Mouse (Mus musculus): Measurements from ENCODE around the gene Fem1b. TPM values are rescaled to one million over a fixed set of nuclear protein-coding genes. Genes with fewer than 3 reads are reported as not detected.

Gene Fem1b
- polyA plus RNA-seq, 1 experiment, result 201 TPM

DNA sequence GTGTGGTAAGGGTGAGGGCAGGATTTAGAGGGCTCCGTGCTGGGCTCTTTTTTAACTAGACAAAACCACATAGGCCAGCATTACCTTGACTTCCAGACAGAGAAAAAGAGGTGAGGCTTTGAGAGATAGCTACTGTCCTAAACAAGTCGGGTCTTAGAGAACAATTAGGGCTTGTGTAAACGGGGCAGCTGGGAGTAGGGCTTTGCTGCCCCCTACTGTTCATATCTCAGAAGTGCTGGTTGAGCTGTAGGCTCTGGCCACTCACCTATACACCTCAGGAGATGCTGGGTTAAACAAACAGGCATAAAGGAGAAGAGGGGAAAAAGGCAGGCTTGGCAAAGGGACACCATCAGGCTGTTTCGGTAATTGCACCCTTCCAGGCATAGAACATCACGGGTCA, 34.3 kb downstream of the Fem1b start:
- peaks cover 3% of the 10 kb centered on the region for H3K4me1 ChIP-seq (ENCODE audit: control insufficient read depth, insufficient read depth, low read length)
- no peak overlapping the region for H3K9ac ChIP-seq (ENCODE audit: low read depth, poor library complexity, severe bottlenecking)
- no peak overlapping the region for H3K27ac ChIP-seq (ENCODE audit: insufficient read depth, low read length)
- H3K27me3 ChIP-seq (ENCODE audit: control insufficient read depth, insufficient read depth, low read length, poor library complexity, severe bottlenecking), result no peaks in the 10 kb centered on the region
- H3K36me3 ChIP-seq (ENCODE audit: control insufficient read depth, insufficient read depth, low read length, poor library complexity, severe bottlenecking), result no peaks in the 10 kb centered on the region
- TF ChIP-seq CTCF (IDR thresholded peaks at IDR 0.05; ENCODE audit: low read depth, low read length) (peak; percentile 84), EP300 (IDR thresholded peaks at IDR 0.05; ENCODE audit: insufficient read depth, low read depth, low read length) (no peak), POLR2A (IDR thresholded peaks at IDR 0.05; ENCODE audit: insufficient read depth, low read length) (no peak)
- no peak overlapping the region for H3K4me3 ChIP-seq (ENCODE audit: low read depth, low read length)
- no peaks in the 10 kb centered on the region for H3K9me3 ChIP-seq (replicated peaks; ENCODE audit: control insufficient read depth, insufficient read depth, low read length, poor library complexity, severe bottlenecking)

DNA sequence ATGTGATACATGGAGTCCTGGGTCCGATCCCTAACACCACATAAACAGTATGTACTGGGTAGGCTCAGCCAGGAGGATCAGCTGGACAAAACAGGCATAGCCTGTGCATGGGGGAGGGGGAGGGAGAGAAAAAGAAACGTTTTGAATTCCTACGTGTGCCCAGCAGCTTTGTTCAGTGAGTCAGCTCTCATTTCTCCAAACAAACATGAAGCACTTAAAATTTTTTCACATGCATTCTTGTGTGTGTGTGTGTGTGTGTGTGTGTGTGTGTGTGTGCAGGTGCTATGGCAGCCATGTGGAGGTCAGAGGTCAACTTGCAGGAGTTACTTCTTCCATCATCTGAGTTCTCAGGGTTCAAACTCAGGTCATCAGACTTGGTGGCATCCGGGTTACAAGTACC, 36.3 kb downstream of the Fem1b start:
- TF ChIP-seq CTCF (IDR thresholded peaks at IDR 0.05; ENCODE audit: low read depth, low read length) (no peak), EP300 (IDR thresholded peaks at IDR 0.05; ENCODE audit: insufficient read depth, low read depth, low read length) (no peak), POLR2A (IDR thresholded peaks at IDR 0.05; ENCODE audit: insufficient read depth, low read length) (no peak)
- Histone ChIP-seq H3K4me3 (ENCODE audit: low read depth, low read length) (no peak overlapping the region), H3K9me3 (replicated peaks; ENCODE audit: control insufficient read depth, insufficient read depth, low read length, poor library complexity, severe bottlenecking) (no peaks in the 10 kb centered on the region), H3K27ac (ENCODE audit: insufficient read depth, low read length) (no peak overlapping the region), H3K9ac (ENCODE audit: low read depth, poor library complexity, severe bottlenecking) (no peak overlapping the region), H3K27me3 (ENCODE audit: control insufficient read depth, insufficient read depth, low read length, poor library complexity, severe bottlenecking) (no peaks in the 10 kb centered on the region), H3K4me1 (ENCODE audit: control insufficient read depth, insufficient read depth, low read length) (peaks cover 3% of the 10 kb centered on the region), H3K36me3 (ENCODE audit: control insufficient read depth, insufficient read depth, low read length, poor library complexity, severe bottlenecking) (no peaks in the 10 kb centered on the region)

DNA sequence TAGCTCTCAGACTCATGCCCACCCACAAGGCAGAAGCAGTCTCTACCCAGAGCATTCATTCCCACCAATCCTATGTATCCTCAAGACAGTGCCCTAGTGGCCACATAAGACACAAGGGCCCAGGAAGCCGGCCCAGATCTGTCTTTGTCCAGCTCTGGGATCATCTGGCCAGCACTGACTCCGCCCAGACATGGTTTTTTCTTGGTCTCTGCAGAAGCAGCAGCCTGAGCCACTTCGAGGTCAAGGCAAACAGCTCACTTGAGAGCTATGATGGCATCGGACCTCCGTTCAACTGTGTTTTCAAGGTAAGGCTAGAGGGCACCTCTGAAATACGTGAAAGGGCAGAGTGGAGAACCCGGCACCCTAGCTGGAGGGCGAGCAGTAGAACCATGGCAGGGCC, 39.0 kb downstream of the Fem1b start:
- no peak overlapping the region for H3K27ac ChIP-seq (ENCODE audit: insufficient read depth, low read length)
- TF ChIP-seq EP300 (IDR thresholded peaks at IDR 0.05; ENCODE audit: insufficient read depth, low read depth, low read length), result no peak
- TF ChIP-seq POLR2A (IDR thresholded peaks at IDR 0.05; ENCODE audit: insufficient read depth, low read length), result no peak
- no peak for TF ChIP-seq CTCF (IDR thresholded peaks at IDR 0.05; ENCODE audit: low read depth, low read length)
- no peak overlapping the region for H3K4me3 ChIP-seq (ENCODE audit: low read depth, low read length)
- H3K27me3 ChIP-seq (ENCODE audit: control insufficient read depth, insufficient read depth, low read length, poor library complexity, severe bottlenecking), result no peaks in the 10 kb centered on the region
- no peaks in the 10 kb centered on the region for H3K9me3 ChIP-seq (replicated peaks; ENCODE audit: control insufficient read depth, insufficient read depth, low read length, poor library complexity, severe bottlenecking)
- peaks cover 3% of the 10 kb centered on the region for H3K4me1 ChIP-seq (ENCODE audit: control insufficient read depth, insufficient read depth, low read length)
- no peak overlapping the region for H3K9ac ChIP-seq (ENCODE audit: low read depth, poor library complexity, severe bottlenecking)
- no peaks in the 10 kb centered on the region for H3K36me3 ChIP-seq (ENCODE audit: control insufficient read depth, insufficient read depth, low read length, poor library complexity, severe bottlenecking)

DNA sequence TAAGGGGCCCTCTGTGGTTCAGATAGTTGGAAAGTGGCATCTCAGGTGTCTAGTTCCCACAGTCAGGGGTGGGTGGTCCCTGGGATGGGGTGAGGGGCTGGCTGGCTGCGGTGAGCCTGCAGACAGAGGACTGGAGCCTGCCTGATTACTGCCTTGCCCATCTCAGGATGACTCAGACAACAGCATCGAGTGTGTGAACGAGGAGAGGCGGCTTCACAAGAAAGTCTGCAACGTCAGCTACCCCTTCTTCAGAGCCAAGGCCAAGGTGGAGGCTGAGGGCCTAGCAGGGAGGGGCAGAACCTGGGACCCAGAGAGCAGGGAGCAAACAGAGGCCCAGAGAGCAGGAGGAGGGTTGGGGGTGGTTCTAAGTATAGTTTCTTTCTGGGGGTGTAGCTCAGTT, 43.4 kb downstream of the Fem1b start:
- H3K27me3 ChIP-seq (ENCODE audit: control insufficient read depth, insufficient read depth, low read length, poor library complexity, severe bottlenecking), result no peaks in the 10 kb centered on the region

DNA sequence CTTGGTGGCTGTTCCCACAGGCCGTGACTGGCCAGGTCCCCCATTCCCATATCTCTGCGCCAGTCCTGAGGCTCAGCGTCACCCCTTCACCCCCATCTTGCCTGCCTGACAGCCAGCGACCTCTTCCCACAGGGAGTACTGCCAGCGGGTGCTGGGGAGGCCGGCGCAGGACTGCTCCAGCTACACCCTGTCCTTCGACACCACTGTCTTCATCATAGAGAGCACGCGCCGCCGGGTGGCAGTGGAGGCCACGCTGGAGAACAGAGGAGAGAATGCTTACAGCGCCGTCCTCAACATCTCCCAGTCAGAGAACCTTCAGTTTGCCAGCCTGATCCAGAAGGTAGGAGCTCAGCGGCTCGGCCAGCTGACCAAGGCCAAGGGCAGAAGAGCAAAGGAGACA, 44.3 kb downstream of the Fem1b start:
- H3K36me3 ChIP-seq (ENCODE audit: control insufficient read depth, insufficient read depth, low read length, poor library complexity, severe bottlenecking), result no peaks in the 10 kb centered on the region
- H3K9ac ChIP-seq (ENCODE audit: low read depth, poor library complexity, severe bottlenecking), result no peak overlapping the region
- H3K4me1 ChIP-seq (ENCODE audit: control insufficient read depth, insufficient read depth, low read length), result peaks cover 2% of the 10 kb centered on the region
- no peak overlapping the region for H3K27ac ChIP-seq (ENCODE audit: insufficient read depth, low read length)
- H3K9me3 ChIP-seq (replicated peaks; ENCODE audit: control insufficient read depth, insufficient read depth, low read length, poor library complexity, severe bottlenecking), result no peaks in the 10 kb centered on the region
- no peak overlapping the region; the same call in 1 of the 2 replicates for H3K4me3 ChIP-seq (ENCODE audit: low read depth, low read length)
- no peaks in the 10 kb centered on the region for H3K27me3 ChIP-seq (ENCODE audit: control insufficient read depth, insufficient read depth, low read length, poor library complexity, severe bottlenecking)
- no peak for TF ChIP-seq CTCF (IDR thresholded peaks at IDR 0.05; ENCODE audit: low read depth, low read length)
- no peak for TF ChIP-seq POLR2A (IDR thresholded peaks at IDR 0.05; ENCODE audit: insufficient read depth, low read length)
- TF ChIP-seq EP300 (IDR thresholded peaks at IDR 0.05; ENCODE audit: insufficient read depth, low read depth, low read length), result no peak

More for the DNA sequence above, 43.4 kb downstream of the Fem1b start:
- H3K36me3 ChIP-seq (ENCODE audit: control insufficient read depth, insufficient read depth, low read length, poor library complexity, severe bottlenecking), result no peaks in the 10 kb centered on the region
- H3K9me3 ChIP-seq (replicated peaks; ENCODE audit: control insufficient read depth, insufficient read depth, low read length, poor library complexity, severe bottlenecking), result no peaks in the 10 kb centered on the region
- H3K4me3 ChIP-seq (ENCODE audit: low read depth, low read length), result no peak overlapping the region
- H3K4me1 ChIP-seq (ENCODE audit: control insufficient read depth, insufficient read depth, low read length), result peaks cover 2% of the 10 kb centered on the region
- H3K9ac ChIP-seq (ENCODE audit: low read depth, poor library complexity, severe bottlenecking), result no peak overlapping the region
- no peak overlapping the region for H3K27ac ChIP-seq (ENCODE audit: insufficient read depth, low read length)
- TF ChIP-seq CTCF (IDR thresholded peaks at IDR 0.05; ENCODE audit: low read depth, low read length) (no peak), POLR2A (IDR thresholded peaks at IDR 0.05; ENCODE audit: insufficient read depth, low read length) (no peak), EP300 (IDR thresholded peaks at IDR 0.05; ENCODE audit: insufficient read depth, low read depth, low read length) (no peak)

DNA sequence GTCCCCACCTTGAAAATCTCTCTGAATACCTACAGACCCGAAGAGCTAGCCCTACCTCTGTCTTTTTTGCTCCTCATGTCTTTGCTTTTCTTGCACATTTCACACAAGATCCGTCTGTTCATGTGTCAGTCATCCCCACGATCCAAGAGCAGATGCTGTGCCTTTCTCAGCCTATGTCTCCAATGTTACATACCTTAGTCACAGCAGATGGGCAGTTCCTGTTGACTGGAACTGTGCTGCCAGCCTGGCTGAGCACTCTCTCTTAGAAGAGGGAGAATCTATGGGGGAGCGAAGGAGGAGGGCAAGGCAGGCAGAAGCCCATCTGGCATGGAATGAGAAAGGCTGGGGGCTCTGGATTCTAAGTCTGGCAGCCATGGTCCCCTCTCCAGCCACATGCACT, 46.4 kb downstream of the Fem1b start:
- Histone ChIP-seq H3K9ac (ENCODE audit: low read depth, poor library complexity, severe bottlenecking) (no peak overlapping the region), H3K36me3 (ENCODE audit: control insufficient read depth, insufficient read depth, low read length, poor library complexity, severe bottlenecking) (no peaks in the 10 kb centered on the region), H3K27ac (ENCODE audit: insufficient read depth, low read length) (no peak overlapping the region), H3K4me3 (ENCODE audit: low read depth, low read length) (no peak overlapping the region), H3K9me3 (replicated peaks; ENCODE audit: control insufficient read depth, insufficient read depth, low read length, poor library complexity, severe bottlenecking) (no peaks in the 10 kb centered on the region), H3K4me1 (ENCODE audit: control insufficient read depth, insufficient read depth, low read length) (peaks cover 2% of the 10 kb centered on the region), H3K27me3 (ENCODE audit: control insufficient read depth, insufficient read depth, low read length, poor library complexity, severe bottlenecking) (no peaks in the 10 kb centered on the region)
- TF ChIP-seq EP300 (IDR thresholded peaks at IDR 0.05; ENCODE audit: insufficient read depth, low read depth, low read length), result no peak
